Mouse (Mus musculus) spleen, postnatal 36 days (tissue): ENCODE measurements around the gene Lrmp.

Experiments
- DNase-seq, 2 experiments: peaks; one replicate each; pipeline ENCODE4 v3.0.0; 2022; ENCODE audit warnings: low spot score in 2 of 2, mixed read lengths in 1 of 2

Gene Lrmp

GRCm38 (mm10) chr6:145115476-145116097 lies at the start of gene Lrmp:
TSS of gene Lrmp (plus strand) at chr6:145115653.
- peak; percentile 79 to 80 for DNase-seq

- no peak for DNase-seq
Observed at GRCm38 (mm10) chr6:145066416-145066815, 49.0 kb upstream of the Lrmp start.

- DNase-seq, result no peak
Observed at GRCm38 (mm10) chr6:145067679-145068078, 47.8 kb upstream of the Lrmp start.

DNA sequence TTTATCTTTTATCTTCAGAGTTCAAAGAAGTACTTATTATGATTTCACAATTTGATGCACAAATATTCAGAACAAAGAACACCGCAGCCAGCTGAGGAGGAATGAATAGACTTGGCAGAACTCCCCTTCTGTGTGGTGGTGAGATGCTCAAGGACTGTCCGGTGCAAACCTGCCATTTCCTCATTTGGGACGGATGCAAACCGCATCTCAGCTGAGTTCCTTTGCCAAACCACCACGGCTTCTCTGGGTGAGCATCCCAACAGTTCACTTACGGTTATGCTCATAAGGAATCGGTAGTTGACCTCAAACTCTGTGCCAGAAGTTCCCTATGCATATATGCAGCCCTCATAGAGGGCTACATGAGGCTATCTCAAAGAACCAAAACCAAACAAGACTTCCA lies 46.1 kb upstream of the Lrmp start:
- DNase-seq, result no peak

- no peak for DNase-seq
Observed at GRCm38 (mm10) chr6:145069921-145070320, 45.5 kb upstream of the Lrmp start.

DNA sequence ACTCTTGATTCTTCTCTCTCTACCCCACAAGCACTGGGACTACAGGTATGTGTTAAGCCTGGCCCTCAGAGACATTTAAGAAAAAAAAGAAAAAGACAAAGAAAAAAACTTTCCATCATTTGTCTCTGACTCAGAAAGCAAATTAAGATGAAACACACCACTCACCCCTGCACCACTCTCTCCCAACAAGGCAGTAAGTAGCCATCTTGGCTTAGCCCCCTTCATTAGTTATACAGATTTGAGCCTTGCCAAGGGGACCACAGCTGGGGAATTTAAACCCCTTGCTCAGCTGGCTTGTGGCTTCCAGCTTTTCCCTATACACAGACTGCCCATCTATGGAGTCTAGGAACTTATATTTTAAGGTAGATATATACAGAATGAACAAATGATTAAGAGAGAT lies 41.0 kb upstream of the Lrmp start:
- no peak for DNase-seq

DNA sequence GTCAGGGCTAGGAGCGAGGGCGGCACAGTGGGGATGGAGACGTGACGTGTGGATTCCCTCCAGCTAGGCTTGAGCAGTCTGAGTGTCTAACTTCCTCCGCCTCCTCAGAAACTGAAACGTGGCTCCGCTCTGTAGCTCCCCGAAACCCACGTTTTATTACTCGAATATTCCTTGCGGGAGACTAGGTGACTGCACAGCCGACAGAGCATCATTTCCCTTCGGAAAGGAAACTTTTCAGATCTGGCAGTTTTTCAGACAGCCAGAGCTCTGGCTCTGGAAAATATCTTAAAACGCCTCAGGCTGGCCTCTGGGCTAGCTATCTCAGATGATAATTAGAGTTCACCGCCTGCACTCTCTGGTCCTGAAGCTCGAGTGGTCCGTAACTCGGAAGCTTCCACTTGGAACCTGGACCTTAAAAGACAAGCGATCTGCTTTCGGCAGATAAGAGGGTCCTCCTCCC lies 40.3 kb upstream of the Lrmp start:
- no peak for DNase-seq

- DNase-seq, result no peak
Observed at GRCm38 (mm10) chr6:145075548-145076224, 39.8 kb upstream of the Lrmp start, which contains the start of gene Bcat1. TSS of gene Bcat1 (minus strand) at chr6:145076184.

GRCm38 (mm10) chr6:145076286-145076685 lies 39.2 kb upstream of the Lrmp start:
- DNase-seq, result no peak

- DNase-seq, result no peak
Observed at GRCm38 (mm10) chr6:145079087-145079759, 36.2 kb upstream of the Lrmp start.

- DNase-seq, result no peak
Observed at GRCm38 (mm10) chr6:145081721-145082120, 33.7 kb upstream of the Lrmp start.

DNA sequence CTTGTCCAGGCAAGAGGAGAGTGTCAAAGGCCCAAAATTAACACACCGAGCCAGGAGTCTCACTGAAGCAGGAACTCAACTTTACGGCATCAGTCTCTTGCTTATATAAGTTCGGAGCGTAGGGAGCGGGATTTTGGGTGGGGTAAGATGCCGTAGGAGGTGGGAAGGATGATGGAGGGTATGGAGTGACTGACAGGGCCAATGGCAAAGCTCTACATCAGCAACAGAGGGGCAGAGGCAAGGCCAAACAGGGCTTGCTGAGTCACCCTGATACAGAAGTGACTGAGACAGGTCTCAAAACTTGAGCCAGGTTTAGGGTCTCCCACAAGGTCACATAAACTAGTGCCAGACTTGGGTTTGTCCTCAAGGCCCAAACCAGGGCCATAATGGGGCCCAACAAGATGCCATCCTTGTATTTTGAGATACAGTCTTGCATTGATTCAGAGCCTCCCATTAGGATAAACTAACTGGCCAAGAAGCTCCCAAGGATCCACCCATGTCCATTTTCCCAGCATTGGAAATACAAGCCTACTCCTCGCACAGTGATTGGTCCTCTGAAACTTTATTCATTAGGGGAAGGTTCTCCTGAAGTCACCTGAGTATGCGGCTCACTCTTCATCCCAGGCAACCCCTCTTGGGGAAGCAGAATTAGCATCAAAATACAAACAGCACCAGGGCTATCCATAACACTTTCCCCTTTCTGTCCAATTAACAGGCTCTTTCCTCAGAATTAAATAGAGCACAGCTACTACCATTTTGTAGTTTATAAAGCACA lies 30.9 kb upstream of the Lrmp start:
- no peak for DNase-seq

DNA sequence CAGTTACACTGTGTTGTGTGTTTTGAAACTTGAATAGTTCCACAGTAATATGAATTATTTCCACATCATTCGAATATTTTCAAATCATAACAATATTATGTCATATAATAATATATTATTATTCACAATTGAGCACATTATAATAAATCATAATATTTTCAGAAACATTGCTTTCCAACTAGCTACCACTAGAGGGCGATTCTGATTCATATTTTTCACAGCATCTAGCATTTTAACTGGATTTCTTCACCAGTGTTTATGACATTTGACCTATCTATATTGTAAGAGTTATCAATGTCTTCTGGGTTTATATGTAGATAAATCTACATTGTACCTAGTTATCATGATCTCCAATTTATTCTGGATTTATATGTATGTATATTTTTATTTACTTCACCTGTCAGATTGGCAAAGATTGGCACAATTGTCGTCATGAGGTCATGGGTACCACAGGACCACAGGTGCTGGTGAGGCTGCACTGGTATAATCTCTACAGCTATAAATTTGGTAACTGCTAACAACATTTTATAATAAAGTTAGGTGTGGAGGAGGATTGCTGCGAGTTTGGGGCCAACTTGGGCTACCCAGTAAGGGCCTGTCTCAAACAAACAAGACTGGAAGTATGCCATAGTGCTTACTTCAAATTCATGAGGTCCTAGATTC lies 26.9 kb upstream of the Lrmp start:
- no peak for DNase-seq

DNA sequence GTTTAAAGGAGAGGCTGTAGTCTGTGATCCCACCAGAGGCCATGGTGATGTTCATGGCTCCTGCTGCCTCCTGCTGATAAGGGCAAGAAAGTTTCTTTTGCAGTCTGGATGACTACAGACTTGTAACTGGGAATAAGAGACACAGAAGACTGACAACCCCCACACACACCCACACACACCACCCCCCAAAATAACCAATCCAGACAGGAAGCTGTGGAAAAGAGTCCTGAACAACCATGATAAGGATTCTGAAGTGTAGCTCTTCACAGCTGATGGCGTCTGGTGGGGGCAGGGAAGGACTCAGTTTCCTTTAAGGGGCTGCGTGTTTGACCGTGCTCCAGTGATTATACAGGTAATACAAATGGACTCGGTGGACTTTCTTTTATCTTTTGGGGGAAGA lies 26.1 kb upstream of the Lrmp start:
- no peak for DNase-seq

- DNase-seq, result no peak
Observed at GRCm38 (mm10) chr6:145090201-145090863, 25.1 kb upstream of the Lrmp start.

DNA sequence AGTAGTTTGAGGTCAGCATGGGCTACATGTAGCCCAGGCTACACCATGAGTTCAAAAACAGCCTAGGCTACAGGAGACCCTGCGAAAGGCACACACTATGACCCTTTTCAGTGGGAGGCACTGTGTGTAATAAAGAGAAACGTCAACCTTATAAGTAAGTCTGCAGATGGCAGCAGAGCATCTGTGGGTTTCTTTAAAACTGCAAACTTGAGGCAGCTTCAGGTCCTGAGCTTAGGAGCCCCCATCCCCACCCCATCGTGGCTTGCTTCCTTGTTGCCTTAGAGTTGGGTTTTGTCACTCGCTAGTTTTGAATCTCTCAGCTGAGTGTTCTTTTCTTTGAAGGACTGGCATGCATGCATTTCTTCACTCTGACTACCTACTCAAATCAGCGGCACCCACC lies 24.5 kb upstream of the Lrmp start:
- peak in 1 of 2 experiments; percentile 28 for DNase-seq

DNA sequence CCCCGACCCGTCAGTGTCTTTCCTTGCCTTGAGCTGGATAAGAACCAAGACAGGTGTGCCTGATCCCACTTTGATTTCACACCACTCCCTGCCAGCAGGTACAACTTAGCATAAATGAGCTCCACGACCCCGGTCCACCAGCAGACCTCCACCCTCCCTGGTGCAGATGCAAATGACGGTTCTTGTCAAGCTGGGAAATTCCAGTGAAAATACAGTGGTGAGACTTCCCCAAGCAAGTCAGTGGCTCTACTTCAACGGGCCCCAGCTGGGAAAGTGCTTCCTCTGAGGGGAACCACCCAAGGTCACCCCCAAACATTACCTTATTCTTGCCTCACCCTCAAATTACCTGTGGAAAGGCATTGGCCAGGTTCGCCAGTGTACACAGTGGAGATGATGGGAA lies 23.5 kb upstream of the Lrmp start:
- DNase-seq, result no peak

DNA sequence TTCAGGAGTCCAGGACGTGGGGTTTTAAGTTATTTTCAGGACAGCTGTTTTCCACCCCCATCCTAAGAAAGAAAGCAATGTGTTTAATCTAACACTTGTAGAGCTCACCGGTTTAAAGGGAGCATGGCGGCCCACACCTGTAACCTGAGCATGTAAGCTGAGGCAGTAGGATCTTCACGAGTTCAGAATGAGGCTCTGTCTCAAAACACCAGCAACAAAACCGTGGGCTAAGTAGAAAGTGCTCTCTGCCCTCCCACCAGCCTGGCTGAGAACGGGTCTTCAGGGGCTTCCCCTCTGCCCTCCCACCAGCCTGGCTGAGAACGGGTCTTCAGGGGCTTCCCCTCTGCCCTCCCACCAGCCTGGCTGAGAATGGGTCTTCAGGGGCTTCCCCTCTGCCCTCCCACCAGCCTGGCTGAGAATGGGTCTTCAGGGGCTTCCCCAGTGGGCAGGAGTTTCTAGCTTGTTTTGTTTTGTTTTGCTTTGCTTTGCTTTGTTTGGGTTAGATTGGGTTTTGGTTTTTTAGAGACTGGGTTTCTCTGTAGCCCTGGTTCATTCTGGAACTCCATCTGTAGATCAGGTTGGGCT lies 22.3 kb upstream of the Lrmp start:
- peak; percentile 27 to 34 for DNase-seq

DNA sequence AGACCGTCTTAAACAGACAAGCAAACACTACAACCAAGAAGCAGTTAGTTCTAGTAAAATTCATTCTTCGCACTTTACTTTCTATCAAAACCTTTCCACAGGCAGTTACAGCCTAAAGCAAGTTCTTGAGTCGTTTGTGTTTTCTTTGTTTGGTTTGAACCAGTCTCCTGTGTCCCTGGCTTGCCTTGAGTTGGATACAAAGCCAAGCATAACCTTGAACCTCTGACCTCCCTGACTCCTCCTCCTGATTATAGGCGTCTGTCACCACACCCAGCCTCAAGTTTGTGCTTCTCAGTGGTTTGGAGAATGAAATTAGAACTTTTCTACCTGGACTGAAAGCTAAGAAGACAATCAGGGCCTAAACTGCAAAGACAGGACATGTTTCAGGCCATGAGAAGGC lies 21.0 kb upstream of the Lrmp start:
- DNase-seq, result no peak

DNA sequence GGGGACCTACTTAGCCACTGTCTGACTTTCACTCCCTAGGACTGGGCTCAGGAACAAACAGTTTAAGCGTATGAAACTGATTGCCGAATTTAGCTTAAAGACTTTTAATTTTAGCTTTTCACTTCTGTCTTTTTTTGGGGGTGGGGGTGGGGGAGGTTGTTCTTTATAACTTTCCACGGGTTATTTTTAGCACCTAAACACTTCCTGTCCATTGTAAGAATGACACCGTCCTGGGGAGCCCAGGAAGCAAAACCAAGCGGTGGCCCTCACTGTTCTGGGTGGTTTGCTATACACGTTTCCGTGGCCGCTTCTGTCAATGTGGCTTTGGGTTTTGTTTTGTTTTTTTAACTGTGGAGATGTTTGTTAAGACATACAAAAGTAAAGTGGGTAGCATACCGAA lies 14.5 kb upstream of the Lrmp start:
- DNase-seq, result peak; percentile 78 to 79
